Mouse (Mus musculus): ENCODE results near the gene Kcne3.
A peak's percentile ranks its signal among the peaks of the same experiment; 100 is the strongest.

DNA sequence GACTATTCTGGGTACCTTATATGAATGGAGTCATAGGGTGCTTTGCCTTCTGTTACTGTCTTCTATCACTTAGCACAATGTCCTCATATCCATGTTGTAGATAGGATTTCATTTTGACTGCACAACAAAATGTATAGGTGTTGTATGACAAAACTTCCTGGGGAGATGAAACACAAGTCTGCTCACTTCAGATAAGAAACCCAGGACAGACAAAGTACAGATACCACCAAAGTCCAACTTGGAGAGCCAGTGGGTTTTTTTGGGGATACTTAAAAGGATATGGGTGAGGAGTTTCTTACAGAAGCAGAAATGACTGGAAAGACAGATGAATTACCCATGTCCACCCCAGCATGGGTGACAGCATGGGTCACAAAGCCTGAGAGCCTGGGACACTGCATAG is 57.4 kb downstream of the Kcne3 start:
- TF ChIP-seq CTCF (IDR thresholded peaks at IDR 0.05; ENCODE audit: low read depth) (no peak), EP300 (IDR thresholded peaks at IDR 0.05; ENCODE audit: low read depth) (0 out of 2 replicates have a peak, but pooled peaks have one; percentile 40)

Measured in liver, embryonic 14.5 days (tissue).